Mouse (Mus musculus): ENCODE results near the gene Mxi1. TPM values are rescaled to one million over a fixed set of nuclear protein-coding genes. Genes with fewer than 3 reads are reported as not detected.

The Mxi1 gene
- total and polyA plus RNA-seq, 2 experiments, result 11.8 to 16.1 TPM

DNA sequence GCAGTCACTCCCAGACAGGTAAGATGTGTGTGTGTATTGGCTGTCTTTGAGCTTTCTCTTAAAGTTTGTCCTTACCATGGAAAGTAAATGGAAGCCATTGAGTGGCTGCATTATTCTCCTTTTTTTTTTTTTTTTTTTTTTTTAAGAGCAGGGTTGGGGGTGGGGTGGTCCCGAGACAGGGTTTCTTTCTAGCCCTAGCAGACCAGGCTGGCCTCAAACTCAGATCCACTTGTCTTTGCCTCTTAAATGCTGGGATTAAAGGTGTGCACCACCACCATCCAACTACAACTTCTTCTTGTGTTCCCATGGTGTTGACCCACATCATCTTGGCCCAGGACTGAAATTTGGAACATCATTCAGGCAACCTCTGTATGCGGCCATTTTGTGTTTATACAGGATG, 63.3 kb downstream of the Mxi1 start:
- no peaks in the 10 kb centered on the region for H3K27me3 ChIP-seq (ENCODE audit: control insufficient read depth, insufficient read depth, low read length)
- no peak for TF ChIP-seq POLR2A (IDR thresholded peaks at IDR 0.05; ENCODE audit: extremely low read depth, insufficient read depth, low read length)
- no peak for TF ChIP-seq CTCF (IDR thresholded peaks at IDR 0.05; ENCODE audit: low read depth, low read length)
- DNase-seq (ENCODE audit: extremely low read depth, low read depth, low spot score), result no peak
- H3K4me3 ChIP-seq (ENCODE audit: insufficient read depth, low read depth, low read length), result no peak overlapping the region
- H3K27ac ChIP-seq (replicated peaks; ENCODE audit: insufficient read depth, low read depth, low read length), result no peak overlapping the region
- H3K9ac ChIP-seq (ENCODE audit: low read depth, low read length), result no peak overlapping the region
- H3K4me1 ChIP-seq (ENCODE audit: control insufficient read depth, insufficient read depth, low read length), result peaks cover 4% of the 10 kb centered on the region; the same call in 1 of the 2 replicates
- H3K79me2 ChIP-seq (ENCODE audit: control insufficient read depth, insufficient read depth, low read length), result no peaks in the 10 kb centered on the region
- H3K36me3 ChIP-seq (ENCODE audit: control insufficient read depth, insufficient read depth, low read length), result peaks cover 20% of the 10 kb centered on the region
- 99% methylated on average over 2 of the region's 2 CpGs for WGBS

DNA sequence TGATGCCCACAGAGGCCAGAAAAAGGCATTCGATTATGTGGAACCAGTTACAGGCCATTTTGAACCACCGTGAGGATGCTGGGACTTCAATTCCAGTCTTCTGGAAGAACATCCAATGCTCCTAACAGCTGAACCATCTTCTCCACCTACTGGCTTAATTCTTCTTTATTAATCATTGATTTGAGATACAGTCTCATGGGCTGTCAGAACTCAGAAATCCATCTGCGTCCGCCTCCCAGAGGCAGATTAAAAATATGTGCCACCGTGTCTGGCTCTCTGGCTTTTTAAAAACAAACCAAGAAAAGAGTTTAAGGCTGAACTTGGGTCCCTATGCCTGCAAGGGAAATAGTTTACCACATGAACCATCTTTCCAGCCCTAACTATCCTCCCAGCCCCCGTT, 65.0 kb downstream of the Mxi1 start:
- Histone ChIP-seq H3K4me1 (ENCODE audit: control insufficient read depth, insufficient read depth, low read length) (peaks cover 4% of the 10 kb centered on the region; the same call in 1 of the 2 replicates), H3K79me2 (ENCODE audit: control insufficient read depth, insufficient read depth, low read length) (no peaks in the 10 kb centered on the region), H3K27ac (replicated peaks; ENCODE audit: insufficient read depth, low read depth, low read length) (no peak overlapping the region), H3K36me3 (ENCODE audit: control insufficient read depth, insufficient read depth, low read length) (peaks cover 31% of the 10 kb centered on the region), H3K27me3 (ENCODE audit: control insufficient read depth, insufficient read depth, low read length) (no peaks in the 10 kb centered on the region), H3K4me3 (ENCODE audit: insufficient read depth, low read depth, low read length) (no peak overlapping the region), H3K9ac (ENCODE audit: low read depth, low read length) (no peak overlapping the region)
- TF ChIP-seq CTCF (IDR thresholded peaks at IDR 0.05; ENCODE audit: low read depth, low read length), result no peak
- no peak for TF ChIP-seq POLR2A (IDR thresholded peaks at IDR 0.05; ENCODE audit: extremely low read depth, insufficient read depth, low read length)
- 93% methylated on average over 6 of the region's 6 CpGs for WGBS
- DNase-seq (ENCODE audit: extremely low read depth, low read depth, low spot score), result no peak

DNA sequence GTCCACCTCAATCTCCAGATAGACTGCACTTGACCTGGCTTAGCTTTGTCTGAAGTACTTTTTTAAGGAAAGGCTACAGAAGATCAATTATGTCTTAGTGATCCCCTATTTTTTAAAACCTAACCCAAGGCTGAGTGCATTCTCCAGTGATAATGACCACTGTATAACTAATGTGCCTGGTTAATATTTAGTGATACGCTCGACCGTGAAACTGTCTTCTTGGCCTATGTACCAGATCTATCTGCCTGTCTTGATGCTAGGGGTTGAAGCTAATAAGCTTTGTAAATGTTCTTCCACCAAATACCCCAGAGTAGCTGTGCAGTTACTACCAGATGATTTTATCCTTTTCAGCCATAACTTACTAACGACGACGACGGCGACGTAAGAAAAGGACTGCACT, 65.5 kb downstream of the Mxi1 start:
- DNase-seq (ENCODE audit: extremely low read depth, low read depth, low spot score), result no peak
- H3K9ac ChIP-seq (ENCODE audit: low read depth, low read length), result no peak overlapping the region
- H3K27me3 ChIP-seq (ENCODE audit: control insufficient read depth, insufficient read depth, low read length), result no peaks in the 10 kb centered on the region
- TF ChIP-seq POLR2A (IDR thresholded peaks at IDR 0.05; ENCODE audit: extremely low read depth, insufficient read depth, low read length) (no peak), CTCF (IDR thresholded peaks at IDR 0.05; ENCODE audit: low read depth, low read length) (no peak)
- H3K27ac ChIP-seq (replicated peaks; ENCODE audit: insufficient read depth, low read depth, low read length), result no peak overlapping the region
- H3K79me2 ChIP-seq (ENCODE audit: control insufficient read depth, insufficient read depth, low read length), result no peaks in the 10 kb centered on the region
- no peak overlapping the region for H3K4me3 ChIP-seq (ENCODE audit: insufficient read depth, low read depth, low read length)
- peaks cover 34% of the 10 kb centered on the region for H3K36me3 ChIP-seq (ENCODE audit: control insufficient read depth, insufficient read depth, low read length)
- H3K4me1 ChIP-seq (ENCODE audit: control insufficient read depth, insufficient read depth, low read length), result peaks cover 4% of the 10 kb centered on the region; the same call in 1 of the 2 replicates
- WGBS, result 85% methylated on average over 9 of the region's 9 CpGs

DNA sequence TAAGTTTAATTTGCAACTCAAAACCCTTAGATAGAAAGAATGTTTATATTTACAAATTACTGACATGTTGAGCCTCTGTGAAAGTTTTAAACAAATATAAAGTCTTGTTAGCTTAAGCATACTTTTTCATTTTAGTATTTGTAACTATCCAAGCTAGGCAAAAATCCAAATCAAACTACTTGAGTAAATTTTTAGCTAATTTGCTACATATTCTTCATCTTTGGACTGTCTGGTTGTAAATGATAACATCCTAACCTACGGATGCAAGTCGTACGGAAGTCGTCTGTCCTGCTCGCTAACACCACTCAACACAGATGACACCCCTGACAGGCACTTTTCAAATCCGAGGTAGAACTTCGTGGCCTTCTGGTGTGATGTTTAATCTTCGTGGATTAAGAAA, 67.3 kb downstream of the Mxi1 start:
- H3K36me3 ChIP-seq (ENCODE audit: control insufficient read depth, insufficient read depth, low read length), result peaks cover 43% of the 10 kb centered on the region
- H3K27ac ChIP-seq (replicated peaks; ENCODE audit: insufficient read depth, low read depth, low read length), result no peak overlapping the region
- no peak overlapping the region for H3K9ac ChIP-seq (ENCODE audit: low read depth, low read length)
- peaks cover 4% of the 10 kb centered on the region; the same call in 1 of the 2 replicates for H3K4me1 ChIP-seq (ENCODE audit: control insufficient read depth, insufficient read depth, low read length)
- TF ChIP-seq POLR2A (IDR thresholded peaks at IDR 0.05; ENCODE audit: extremely low read depth, insufficient read depth, low read length), result no peak
- no peak for TF ChIP-seq CTCF (IDR thresholded peaks at IDR 0.05; ENCODE audit: low read depth, low read length)
- H3K27me3 ChIP-seq (ENCODE audit: control insufficient read depth, insufficient read depth, low read length), result no peaks in the 10 kb centered on the region
- no peaks in the 10 kb centered on the region for H3K79me2 ChIP-seq (ENCODE audit: control insufficient read depth, insufficient read depth, low read length)
- H3K4me3 ChIP-seq (ENCODE audit: insufficient read depth, low read depth, low read length), result no peak overlapping the region
- peak; percentile 67 for DNase-seq (ENCODE audit: extremely low read depth, low read depth, low spot score)
- WGBS, result 23% methylated on average over 8 of the region's 8 CpGs

DNA sequence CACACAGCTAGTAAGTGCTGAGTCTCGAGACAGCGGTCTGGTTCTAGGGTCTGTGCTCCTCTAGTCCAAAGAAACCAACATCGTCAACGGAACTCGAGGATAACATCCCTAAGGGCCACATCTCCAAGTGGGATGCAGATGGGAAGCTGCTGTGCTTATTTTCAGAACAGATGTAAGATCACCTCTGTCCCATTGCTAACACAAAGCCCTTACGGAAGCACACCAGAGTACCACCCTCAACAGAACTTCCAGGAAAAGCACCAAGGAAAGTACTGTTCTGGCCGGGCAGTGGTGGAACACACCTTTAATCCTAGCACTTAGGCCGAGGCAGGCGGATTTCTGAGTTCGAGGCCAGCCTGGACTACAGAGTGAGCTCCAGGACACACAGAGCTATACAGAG, 68.1 kb downstream of the Mxi1 start:
- no peaks in the 10 kb centered on the region for H3K79me2 ChIP-seq (ENCODE audit: control insufficient read depth, insufficient read depth, low read length)
- WGBS, result 93% methylated on average over 10 of the region's 10 CpGs
- H3K4me3 ChIP-seq (ENCODE audit: insufficient read depth, low read depth, low read length), result no peak overlapping the region
- H3K36me3 ChIP-seq (ENCODE audit: control insufficient read depth, insufficient read depth, low read length), result peaks cover 50% of the 10 kb centered on the region
- H3K27ac ChIP-seq (replicated peaks; ENCODE audit: insufficient read depth, low read depth, low read length), result no peak overlapping the region
- TF ChIP-seq POLR2A (IDR thresholded peaks at IDR 0.05; ENCODE audit: extremely low read depth, insufficient read depth, low read length) (no peak), CTCF (IDR thresholded peaks at IDR 0.05; ENCODE audit: low read depth, low read length) (no peak)
- DNase-seq (ENCODE audit: extremely low read depth, low read depth, low spot score), result no peak
- H3K4me1 ChIP-seq (ENCODE audit: control insufficient read depth, insufficient read depth, low read length), result peaks cover 4% of the 10 kb centered on the region; the same call in 1 of the 2 replicates
- no peak overlapping the region for H3K9ac ChIP-seq (ENCODE audit: low read depth, low read length)
- no peaks in the 10 kb centered on the region for H3K27me3 ChIP-seq (ENCODE audit: control insufficient read depth, insufficient read depth, low read length)

DNA sequence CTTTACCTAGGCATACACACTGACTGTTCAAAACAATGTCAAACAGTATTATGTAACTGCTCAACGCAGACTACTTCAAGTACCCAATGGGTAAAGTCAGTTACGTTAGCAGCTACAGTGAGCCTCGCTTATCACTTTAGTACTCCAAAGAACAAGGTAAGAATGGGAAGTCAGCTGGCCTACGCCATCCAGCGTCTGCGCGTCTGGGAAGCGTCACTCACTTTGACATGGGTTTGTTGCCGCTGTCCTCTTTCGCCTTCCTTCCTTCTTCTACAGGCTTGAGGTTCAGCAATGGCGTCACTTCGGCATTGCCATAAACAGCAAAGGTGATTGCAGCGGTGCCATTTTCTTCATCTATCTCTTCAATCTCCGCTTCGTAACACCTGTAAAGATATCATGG, 73.0 kb downstream of the Mxi1 start:
- H3K36me3 ChIP-seq (ENCODE audit: control insufficient read depth, insufficient read depth, low read length), result peaks cover 68% of the 10 kb centered on the region
- no peak for DNase-seq (ENCODE audit: extremely low read depth, low read depth, low spot score)
- H3K27ac ChIP-seq (replicated peaks; ENCODE audit: insufficient read depth, low read depth, low read length), result no peak overlapping the region
- no peak overlapping the region for H3K9ac ChIP-seq (ENCODE audit: low read depth, low read length)
- H3K4me1 ChIP-seq (ENCODE audit: control insufficient read depth, insufficient read depth, low read length), result peaks cover 5% of the 10 kb centered on the region
- no peaks in the 10 kb centered on the region for H3K27me3 ChIP-seq (ENCODE audit: control insufficient read depth, insufficient read depth, low read length)
- H3K79me2 ChIP-seq (ENCODE audit: control insufficient read depth, insufficient read depth, low read length), result peaks cover 3% of the 10 kb centered on the region; the same call in 1 of the 2 replicates
- no peak overlapping the region for H3K4me3 ChIP-seq (ENCODE audit: insufficient read depth, low read depth, low read length)
- TF ChIP-seq POLR2A (IDR thresholded peaks at IDR 0.05; ENCODE audit: extremely low read depth, insufficient read depth, low read length) (no peak), CTCF (IDR thresholded peaks at IDR 0.05; ENCODE audit: low read depth, low read length) (no peak)
- 96% methylated on average over 15 of the region's 15 CpGs for WGBS
